Mouse (Mus musculus) liver, embryonic 14.5 days (tissue): ENCODE results near the gene Prr14.
"Not testable (repeated sequence)": the region's sequence is repeated elsewhere in the genome, so short reads cannot be mapped to it uniquely, and the experiment has no call there.

Experiments used
- CTCF ChIP-seq: IDR thresholded peaks from 2 replicates; pipeline ENCODE4 v1.5.1; 2016; ENCODE audit warnings: antibody characterized with exemption, low read depth, control low read depth
- EP300 ChIP-seq: IDR thresholded peaks from 2 replicates; pipeline ENCODE4 v1.6.1; 2016; ENCODE audit warnings: antibody characterized with exemption, low read depth

GRCm38 (mm10) chr7:127465670-127466069 lies 6.3 kb downstream of the Prr14 start:
- TF ChIP-seq EP300, result 0 out of 2 replicates have a peak, but pooled peaks have one; percentile 22
- not testable (repeated sequence) for TF ChIP-seq CTCF
